Mouse (Mus musculus): ENCODE results near the gene Dnaja3. TPM values are rescaled to one million over a fixed set of nuclear protein-coding genes. Genes with fewer than 3 reads are reported as not detected.
"Not testable (repeated sequence)": the region's sequence is repeated elsewhere in the genome, so short reads cannot be mapped to it uniquely, and the experiment has no call there.

The Dnaja3 gene
- total RNA-seq, 4 experiments from 2014 or later: 59.6 to 68.7 (median 64.4) TPM

DNA sequence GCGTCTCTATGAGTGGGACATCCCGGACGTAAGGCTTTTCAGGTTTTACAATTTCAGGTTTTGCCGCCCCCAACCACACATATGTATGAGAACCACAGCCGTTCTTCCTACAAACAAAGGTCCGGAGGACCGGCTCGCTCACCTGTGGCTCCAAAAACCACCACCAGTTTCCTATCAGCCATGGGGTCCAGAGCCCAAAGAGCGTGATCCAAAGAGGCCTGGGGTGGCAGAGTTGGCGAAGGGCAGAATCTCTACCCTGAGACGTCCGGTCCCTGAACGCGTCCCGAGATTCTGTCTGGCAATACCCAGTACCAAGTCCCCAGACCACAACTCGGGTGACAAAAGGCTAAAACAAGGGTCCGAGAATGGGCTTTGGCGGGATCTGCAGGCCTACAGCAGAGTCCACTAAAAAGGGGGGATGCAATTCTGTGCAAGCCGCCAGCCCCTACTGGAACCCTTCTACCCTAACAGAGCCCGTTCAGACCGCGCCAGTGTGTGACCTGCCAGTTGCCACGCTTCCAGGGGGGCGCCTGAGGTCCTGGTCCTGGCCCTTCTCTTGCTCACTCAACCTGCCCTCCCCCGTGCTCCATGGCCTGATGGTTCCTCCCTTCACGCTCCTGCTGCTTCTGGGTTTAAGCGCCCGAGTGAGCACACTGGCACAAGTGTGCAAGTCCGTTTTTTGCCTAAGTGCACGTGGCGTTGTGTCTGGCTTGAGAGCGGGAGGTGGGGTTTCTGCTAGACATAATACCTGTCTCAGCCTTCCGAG, 79.1 kb downstream of the Dnaja3 start, which contains the start of gene Nmral1:
Nmral1 (minus strand) TSS at position 604 of the 766 bp plus-strand sequence.
- peak; percentile 48 to 50 for DNase-seq (ENCODE audit: low spot score in 2 of 2)

DNA sequence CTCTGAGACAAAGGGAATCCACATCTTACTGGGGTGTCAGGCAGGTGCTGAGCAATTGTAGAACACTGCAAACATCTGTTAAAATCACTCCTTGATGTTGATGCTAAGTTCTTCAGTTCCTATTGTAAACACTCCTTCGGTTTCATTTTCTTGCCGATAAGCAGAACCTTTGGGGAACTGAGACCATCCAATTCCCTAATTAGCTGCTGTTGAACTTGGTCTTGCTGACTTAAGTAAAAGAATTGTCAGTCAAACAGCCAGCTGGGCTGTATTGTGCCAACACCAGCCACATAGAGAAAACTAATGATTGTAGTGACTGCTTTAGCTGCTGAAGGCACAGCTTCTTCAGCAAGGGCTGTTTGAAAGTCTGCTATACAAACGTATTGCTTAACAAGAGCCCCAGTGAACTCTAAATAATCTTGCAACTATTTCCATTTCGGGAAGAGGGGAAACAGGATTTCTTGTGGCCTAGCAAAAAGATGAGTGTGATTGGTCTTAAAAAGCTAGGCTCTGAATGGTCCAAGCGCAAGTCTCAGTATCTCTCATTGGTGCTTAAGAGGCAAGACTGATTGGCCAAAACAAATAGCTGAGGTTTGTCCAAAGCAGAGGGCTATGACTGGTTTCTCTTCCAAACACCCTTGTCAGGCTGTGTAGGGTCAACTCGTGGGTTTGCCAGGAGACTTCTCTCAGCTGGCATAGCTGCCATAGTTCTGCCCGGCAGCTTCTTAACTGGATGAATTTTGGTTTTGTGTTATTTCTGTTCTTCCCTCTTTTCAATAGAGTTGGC, 82.5 kb downstream of the Dnaja3 start:
- no peak for DNase-seq (ENCODE audit: low spot score in 2 of 2)

DNA sequence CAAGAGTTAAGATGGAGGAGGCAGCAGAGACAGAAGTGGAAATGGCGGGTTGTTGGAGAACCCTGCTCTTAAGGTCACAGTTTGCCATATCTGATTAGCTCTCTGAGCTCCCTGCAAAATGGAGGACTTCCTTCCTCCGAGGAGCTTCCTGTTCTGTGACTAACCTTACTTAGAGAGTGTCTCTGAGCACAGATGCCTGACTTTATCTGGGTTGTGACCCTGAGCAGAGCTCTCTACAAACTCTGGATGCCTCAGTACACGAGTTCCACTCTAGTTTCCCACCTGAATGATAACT, 83.1 kb downstream of the Dnaja3 start:
- DNase-seq (ENCODE audit: low spot score in 2 of 2): no peak

DNA sequence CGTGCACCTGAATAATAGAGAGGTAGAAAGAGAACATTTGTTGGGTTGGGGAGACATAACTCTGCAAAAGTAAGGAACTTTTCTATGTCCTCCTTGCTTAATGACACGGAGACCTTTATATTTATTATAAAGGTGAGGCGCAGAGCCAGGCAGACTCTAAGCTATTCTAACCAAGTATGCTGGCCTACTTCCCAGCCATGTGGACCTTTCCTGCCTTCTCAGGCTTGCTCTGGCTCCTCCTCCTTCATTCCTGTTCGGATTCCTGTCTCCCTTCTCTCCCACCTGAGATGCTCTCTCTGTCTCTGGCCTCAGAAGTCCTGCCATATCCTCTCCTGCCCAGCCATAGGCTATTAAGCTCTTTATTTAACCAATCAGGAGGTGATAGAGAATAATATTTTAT, 85.5 kb downstream of the Dnaja3 start:
- no peak for DNase-seq (ENCODE audit: low spot score in 2 of 2)

DNA sequence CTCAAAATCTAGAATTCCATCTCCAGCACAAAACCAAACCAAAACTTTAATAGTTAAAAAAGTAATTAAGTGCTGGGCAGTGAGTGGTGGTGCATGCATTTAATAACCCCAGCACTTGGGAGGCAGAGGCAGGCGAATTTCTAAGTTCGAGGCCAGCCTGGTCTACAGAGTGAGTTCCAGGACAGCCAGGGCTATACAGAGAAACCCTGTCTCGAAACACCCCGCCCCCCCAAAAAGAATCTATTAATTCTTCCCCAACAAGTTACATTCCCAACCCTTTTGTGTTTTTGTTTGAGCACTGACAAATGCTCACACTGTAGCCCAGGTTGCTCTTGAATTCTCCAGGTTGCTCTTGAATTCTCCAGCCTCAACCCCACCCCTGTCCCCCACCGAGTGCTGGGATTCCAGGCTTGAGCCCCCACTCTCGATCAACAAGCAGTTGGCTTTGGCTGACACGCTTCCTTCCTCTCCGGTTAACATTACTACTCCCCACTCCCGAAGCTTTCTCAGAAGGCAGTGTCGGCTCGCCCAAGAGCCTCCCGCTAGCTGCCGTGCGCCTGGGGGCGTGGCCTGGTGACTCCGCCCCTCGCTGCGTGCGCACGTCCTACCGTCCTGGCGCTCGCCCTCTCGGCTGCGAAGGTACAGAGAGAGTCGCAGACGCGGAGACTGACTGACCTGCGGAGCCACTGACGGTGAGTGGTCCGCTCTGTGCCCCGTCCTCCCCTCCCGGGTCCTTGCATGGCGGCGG, 86.2 kb downstream of the Dnaja3 start, which contains the start of gene Hmox2:
Hmox2 (plus strand) TSS at position 582 of the 748 bp plus-strand sequence.
- DNase-seq (ENCODE audit: low spot score in 2 of 2): peak; percentile 83 to 89

DNA sequence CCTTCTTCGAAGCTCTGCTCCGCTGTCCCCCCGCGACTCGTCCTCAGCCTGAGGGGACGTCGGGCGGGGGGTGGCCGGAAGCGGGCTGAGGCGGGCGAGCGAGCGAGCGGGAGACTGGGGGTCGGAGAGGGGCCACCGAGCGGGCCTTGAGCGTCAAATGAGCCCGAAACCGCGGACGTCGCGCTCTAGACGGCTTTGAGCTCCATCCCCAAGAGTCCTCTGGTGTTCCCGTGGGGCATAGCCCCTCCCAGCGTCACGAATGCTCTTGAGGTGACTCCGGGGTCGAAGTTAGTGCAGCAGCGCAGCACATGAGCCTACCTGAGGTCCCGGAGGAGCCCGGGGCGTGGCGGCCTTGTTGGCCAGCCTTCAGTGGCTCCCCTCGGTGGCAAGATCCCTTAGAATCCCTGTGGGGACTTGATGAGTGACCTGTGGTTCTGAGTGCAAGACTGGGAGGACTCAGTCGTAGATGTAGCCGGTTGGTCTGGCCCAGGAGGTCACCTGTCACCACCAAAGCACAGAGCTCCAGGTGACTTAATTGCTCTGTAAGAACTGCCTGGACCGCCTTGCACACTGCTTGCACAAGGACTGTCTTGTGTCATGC, 86.8 kb downstream of the Dnaja3 start:
- no peak for DNase-seq (ENCODE audit: low spot score in 2 of 2)

DNA sequence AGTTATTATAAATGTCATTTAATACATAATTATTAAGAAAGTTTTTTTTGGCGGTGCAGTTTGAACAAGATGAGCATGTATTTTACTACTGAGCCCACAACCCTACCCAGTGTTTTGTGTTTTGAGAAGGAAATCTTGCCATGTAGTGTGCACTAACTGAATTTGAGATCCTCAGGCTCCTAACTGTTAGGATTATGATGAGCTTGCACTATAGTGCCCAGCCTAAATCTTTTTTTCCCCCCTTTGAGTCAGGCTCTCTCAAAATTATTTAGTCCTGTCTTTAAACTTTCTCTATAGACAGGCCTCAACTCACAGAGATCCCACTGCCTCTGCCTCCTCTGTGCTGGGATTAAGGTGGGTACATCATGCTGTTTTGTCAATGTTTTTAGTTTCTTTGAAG, 87.7 kb downstream of the Dnaja3 start:
- DNase-seq (ENCODE audit: low spot score in 2 of 2): no peak

DNA sequence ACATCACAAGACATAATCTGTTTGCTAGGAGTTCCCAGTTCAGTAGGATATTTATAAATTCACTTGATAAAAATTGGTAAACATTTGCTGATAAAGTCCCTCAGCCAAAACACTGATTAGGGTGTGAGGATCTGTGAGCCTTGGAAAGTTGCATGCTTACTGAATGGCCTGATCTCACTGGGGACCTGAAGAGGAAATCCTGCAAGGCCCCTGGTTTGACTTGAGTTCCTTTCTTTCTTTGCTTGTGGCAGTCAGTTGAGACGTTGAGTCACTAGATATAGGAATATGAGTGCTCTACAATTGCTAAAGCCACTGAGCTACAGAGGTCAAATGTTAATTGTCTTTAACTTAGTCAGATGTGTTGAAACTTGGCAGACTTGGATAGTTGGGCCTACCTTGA, 88.2 kb downstream of the Dnaja3 start:
- no peak for DNase-seq (ENCODE audit: low spot score in 2 of 2)

DNA sequence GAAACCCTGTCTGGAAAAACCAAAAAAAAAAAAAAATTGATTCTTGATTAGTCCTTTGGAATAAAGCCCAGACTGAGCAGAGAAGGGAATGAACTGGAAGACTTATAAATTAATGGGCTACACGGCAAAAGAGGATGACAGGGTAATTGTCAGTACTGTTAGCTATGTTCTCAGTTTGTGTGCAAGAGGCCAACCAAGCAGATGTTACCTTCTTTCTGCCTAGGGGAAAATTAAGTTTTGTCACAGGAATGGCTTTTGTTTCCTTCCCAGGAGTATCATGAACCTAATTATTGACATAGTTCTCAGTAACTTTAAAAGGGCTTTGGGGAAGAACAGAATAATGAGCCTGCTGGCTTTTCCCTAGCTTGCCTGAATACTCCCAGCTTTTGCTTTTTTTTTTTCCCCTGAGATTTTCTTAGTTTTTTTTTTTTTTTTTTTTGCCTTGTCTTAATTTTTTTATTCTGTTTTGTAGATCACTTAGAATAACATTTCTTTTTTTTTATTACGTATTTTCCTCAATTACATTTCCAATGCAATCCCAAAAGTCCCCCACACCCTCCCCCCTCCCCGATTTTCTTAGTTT, 91.1 kb downstream of the Dnaja3 start:
- DNase-seq (ENCODE audit: low spot score in 2 of 2): no peak

DNA sequence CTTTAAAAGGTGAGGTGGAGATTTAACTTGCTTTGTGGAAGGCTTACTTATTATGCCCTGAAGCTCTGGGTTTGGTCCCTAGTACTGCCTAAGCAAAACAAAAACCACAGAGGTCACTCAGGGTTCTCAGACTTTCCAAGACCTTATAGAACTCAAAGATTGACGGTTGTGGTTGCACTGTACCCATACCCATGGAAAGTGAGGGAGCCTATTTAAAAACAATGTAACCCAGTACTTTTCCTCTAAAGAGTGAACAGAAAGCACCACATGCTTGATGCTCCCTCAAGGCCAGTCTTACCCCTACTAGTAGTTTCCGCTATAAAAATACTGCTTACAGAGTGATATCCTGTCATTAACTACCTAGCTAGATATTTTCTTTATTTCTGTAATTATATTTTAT, 96.5 kb downstream of the Dnaja3 start:
- no peak for DNase-seq (ENCODE audit: low spot score in 2 of 2)

DNA sequence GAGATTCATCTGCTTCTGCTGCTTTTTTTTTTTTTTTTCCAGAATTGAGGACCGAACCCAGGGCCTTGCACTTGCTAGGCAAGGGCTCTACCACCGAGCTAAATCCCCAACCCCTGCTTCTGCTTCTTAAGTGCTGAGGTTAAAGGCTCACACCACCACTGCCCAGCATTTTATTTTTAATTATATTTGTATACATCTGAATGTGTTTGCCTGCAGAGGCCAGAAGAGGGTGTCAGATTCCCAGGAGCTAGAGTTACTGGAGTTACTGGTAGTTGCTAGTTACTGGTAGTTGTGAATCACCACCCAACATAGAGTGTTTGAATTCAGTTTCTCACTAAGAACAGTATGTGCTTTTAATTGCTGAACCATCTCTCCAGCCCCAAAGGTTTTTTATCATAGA, 100.2 kb downstream of the Dnaja3 start:
- DNase-seq (ENCODE audit: low spot score in 2 of 2): no peak

DNA sequence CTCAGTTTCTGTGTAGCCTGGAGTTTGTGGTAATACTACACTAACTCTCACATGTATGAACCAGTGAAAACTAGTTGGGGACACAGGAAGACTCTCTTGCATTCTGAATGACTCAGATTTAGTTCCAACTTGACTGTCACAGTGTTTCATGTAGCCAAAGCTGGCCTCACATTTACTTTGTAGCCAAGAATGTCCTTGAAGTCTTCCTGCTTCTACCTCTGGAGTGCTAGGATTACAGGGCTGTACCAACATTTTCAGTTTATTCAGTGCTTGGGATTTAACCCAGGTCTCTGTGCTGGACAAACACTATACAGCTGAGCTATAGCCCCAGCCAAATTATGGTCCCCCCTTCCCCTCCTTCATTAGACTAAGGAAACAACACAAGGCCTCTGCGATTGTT, 102.4 kb downstream of the Dnaja3 start:
- DNase-seq (ENCODE audit: low spot score in 2 of 2): no peak

DNA sequence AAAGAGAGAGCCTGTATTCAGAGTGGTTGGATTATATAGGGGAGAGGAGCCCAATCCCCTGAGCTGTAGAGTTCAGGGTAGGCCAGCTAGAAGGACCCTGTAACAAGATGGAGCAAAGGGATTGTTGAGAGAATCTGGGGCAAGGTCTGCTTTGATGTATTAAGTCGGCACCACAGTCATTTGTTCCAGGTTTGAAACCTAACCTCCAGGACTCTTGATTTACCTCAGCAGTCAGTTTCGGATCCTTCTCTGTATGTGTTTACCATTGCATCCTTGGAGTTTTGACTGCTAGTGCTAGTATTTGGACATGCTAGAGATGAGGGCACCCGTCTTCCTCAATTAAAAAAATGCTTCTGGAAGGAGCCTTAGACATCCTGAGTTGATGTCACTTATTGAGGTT, 112.4 kb downstream of the Dnaja3 start:
- DNase-seq (ENCODE audit: low spot score in 2 of 2): no peak

DNA sequence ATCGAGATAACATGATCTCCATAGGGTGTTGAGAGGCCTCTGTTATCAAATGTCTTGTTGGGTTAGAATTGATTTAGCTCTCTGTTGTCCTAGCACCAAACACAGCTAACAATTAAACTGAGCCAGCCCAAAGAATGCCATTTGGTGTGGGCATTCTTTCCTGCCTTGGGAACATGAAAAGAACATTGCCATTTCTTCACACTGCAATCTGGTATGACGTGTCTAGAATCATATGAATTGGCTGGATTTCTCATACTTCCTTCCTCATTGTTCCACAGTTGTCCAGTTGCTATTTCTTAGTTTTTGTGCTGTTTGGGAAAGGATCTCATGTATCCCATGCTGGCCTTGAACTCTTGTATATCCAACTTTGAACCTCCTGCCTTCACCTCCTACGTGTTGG, 114.3 kb downstream of the Dnaja3 start:
- DNase-seq (ENCODE audit: low spot score in 2 of 2): no peak

DNA sequence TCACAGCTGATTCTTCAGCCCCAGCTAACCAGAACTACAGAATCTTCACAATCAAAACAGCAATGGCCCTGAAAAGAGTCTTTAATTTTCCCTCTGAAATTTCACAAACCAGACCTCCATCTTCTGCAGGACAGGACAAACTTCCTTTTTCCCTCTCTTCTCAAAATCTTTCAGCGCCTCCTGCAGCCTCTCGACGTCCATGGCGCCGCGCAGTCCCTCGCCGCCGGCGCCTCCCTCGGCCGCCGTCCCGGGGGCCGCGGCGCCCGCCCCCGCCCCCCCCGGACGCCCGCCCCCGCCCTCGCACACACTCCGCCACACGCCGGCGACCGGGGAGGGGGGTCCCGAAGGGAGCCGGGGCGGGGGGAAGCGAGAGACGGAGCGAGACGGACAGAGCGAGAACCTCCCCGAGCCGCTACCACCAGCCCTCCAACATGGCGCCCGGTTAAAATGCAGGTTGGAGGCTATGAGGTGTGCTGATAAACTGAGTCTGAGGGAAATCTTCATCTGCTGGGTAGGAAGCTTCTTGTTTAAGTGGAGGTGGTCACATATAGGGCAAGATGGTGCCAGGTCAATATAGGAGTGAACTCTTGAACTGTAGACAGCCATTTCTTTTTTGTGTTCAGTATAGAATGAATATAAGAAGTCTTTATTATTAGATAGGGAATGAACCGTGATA, 117.0 kb downstream of the Dnaja3 start:
- not testable (repeated sequence) for DNase-seq (ENCODE audit: low spot score in 2 of 2)

Other genes with a start within 250 kb of the Dnaja3 start
- 100 to 1,000 TPM in 2 of 4 experiments, 10 to 100 TPM in 2; 89.1 to 103 (median 99.7) TPM for gene Adcy9, start 219.5 kb upstream of the Dnaja3 start, total RNA-seq (2022)
- gene Srl, start 98.2 kb upstream of the Dnaja3 start, total RNA-seq (2022): 10 to 100 TPM; 10.4 to 14.5 (median 11.2) TPM
- 1 to 10 TPM; 5.8 to 7.4 (median 7.4) TPM for gene Tfap4, start 80.1 kb upstream of the Dnaja3 start, total RNA-seq (2022)
- gene Glis2, start 45.3 kb upstream of the Dnaja3 start, total RNA-seq (2022): 10 to 100 TPM; 10.9 to 18.4 (median 11.9) TPM
- gene Pam16, start 15.0 kb upstream of the Dnaja3 start, total RNA-seq (2022): 100 to 1,000 TPM in 1 of 4 experiments, 10 to 100 TPM in 3; 81.5 to 100 (median 89.5) TPM
- 10 to 100 TPM in 1 of 4 experiments, 1 to 10 TPM in 3; 4.8 to 10.2 (median 6.7) TPM for gene Vasn, start within 50 bp of the Dnaja3 start, total RNA-seq (2022)
- gene Coro7, start 39.8 kb downstream of the Dnaja3 start, total RNA-seq (2022): 100 to 1,000 TPM in 1 of 4 experiments, 10 to 100 TPM in 3; 81.9 to 101 (median 90.3) TPM
- gene Nmral1, start 79.4 kb downstream of the Dnaja3 start, total RNA-seq (2022): 10 to 100 TPM; 14.3 to 19.6 (median 16.7) TPM
- 100 to 1,000 TPM in 1 of 4 experiments, 10 to 100 TPM in 3; 94.3 to 102 (median 99.2) TPM for gene Hmox2, start 86.4 kb downstream of the Dnaja3 start, total RNA-seq (2022)
- 100 to 1,000 TPM; 214 to 244 (median 233) TPM for gene Cdip1, start 150.3 kb downstream of the Dnaja3 start, total RNA-seq (2022)
- not detected for gene 4930562C15Rik, start 195.4 kb downstream of the Dnaja3 start, total RNA-seq (2022)
- 10 to 100 TPM; 76.3 to 89.8 (median 82.7) TPM for gene Ubald1, start 240.3 kb downstream of the Dnaja3 start, total RNA-seq (2022)
- 100 to 1,000 TPM; 204 to 222 (median 214) TPM for gene Mgrn1, start 246.3 kb downstream of the Dnaja3 start, total RNA-seq (2022)

Measured in layer of hippocampus, adult 8-10 months (tissue).